Mouse (Mus musculus) bone marrow, adult 2 months (tissue): ENCODE measurements around the gene Rap1gap. TPM values are rescaled to one million over a fixed set of nuclear protein-coding genes. Genes with fewer than 3 reads are reported as not detected.

Experiments
- H3K27ac ChIP-seq: fragments of 200-500 bp; 2 replicates; pipeline ENCODE4 v1.5.1; 2012; ENCODE audit warnings: low read depth, mild to moderate bottlenecking, control low read depth, inconsistent platforms, low read length; ENCODE audit not compliant: control insufficient read depth, poor library complexity, insufficient read depth
- H3K4me1 ChIP-seq: fragments of 200-500 bp; 2 replicates; pipeline ENCODE4 v1.6.1; 2011; ENCODE audit warnings: low read length; ENCODE audit not compliant: control insufficient read depth, insufficient read depth
- H3K4me3 ChIP-seq: fragments of 200-500 bp; replicated peaks from 2 replicates; pipeline ENCODE3; 2011; ENCODE audit warnings: mild to moderate bottlenecking, low read depth, low read length, control low read depth; ENCODE audit not compliant: control insufficient read depth
- CTCF ChIP-seq: fragments of 200-500 bp; IDR thresholded peaks from 2 replicates; pipeline ENCODE4 v1.5.1; 2011; ENCODE audit warnings: low read length, control low read depth; ENCODE audit not compliant: control insufficient read depth, insufficient read depth
- POLR2A ChIP-seq: fragments of 200-500 bp; IDR thresholded peaks from 2 replicates; pipeline ENCODE4 v1.6.1; 2011; ENCODE audit warnings: low read depth, mild to moderate bottlenecking, control low read depth, low read length, borderline replicate concordance; ENCODE audit not compliant: control insufficient read depth
- WGBS: fragments of 180-500 bp; shearing (Covaris S2); methylation state at CpG from one replicate; pipeline ENCODE4 v1.1.7; 2018; 5-methylcytosine and 5-hydroxymethylcytosine counted together
- polyA plus RNA-seq: library from polyadenylated mRNA; stranded (reverse); fragments of >200 nt; gene quantifications from 2 replicates; pipeline ENCODE4 v1.2.4, GENCODE M21; 2011; ENCODE audit warnings: low replicate concordance; ENCODE audit not compliant: missing spikeins, insufficient read depth, insufficient read length

The Rap1gap gene
- polyA plus RNA-seq, 1 experiment: 2.0 TPM

DNA sequence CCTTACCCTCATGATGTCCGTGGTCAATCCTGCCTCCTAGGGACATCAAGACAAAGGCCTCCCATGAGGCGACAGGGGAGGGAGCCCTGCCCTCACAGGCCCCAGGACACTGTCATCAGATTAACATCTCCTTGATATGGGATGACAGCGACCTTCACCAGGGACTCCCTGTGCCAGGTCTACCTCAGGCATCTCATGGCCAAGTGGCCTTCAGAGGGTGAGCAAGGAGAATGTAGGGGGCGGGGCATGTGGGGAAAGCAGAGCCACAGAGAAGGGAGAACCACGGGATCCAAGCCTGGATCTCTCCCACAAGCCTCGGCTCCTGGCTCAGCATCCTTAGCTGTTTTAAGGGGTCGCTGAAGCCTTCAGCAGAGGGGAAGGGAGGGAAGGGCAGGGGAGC is 79.3 kb downstream of the Rap1gap start:
- no peaks in the 10 kb centered on the region for H3K4me1 ChIP-seq
- no peak overlapping the region for H3K4me3 ChIP-seq
- H3K27ac ChIP-seq: no peak overlapping the region
- 71% methylated on average over 7 of the region's 7 CpGs for WGBS
- TF ChIP-seq CTCF (no peak), POLR2A (no peak)

DNA sequence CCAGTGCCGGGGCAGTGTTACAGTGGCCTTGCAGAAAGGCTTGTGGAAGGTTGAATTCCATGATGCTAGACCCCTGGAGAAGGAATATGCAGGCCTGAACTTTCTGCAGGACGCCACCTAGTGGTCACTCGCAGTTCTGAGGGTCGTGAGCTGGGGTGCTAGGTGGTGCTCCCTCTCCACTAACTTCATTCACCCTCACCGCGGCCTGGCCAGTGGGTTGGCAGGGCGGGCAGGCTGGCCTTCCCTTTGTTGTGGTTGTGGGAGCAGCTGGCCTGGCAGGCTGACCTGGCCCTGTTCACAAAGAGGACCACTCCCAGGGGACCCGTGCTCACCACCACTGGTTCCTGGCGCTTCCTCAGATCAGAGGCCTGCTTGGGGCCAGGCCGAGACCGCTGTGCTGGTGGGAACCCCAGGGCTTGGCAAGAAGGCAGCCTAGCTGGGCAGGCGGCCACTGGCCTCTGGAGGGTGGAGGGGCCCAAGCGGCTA is 80.0 kb downstream of the Rap1gap start:
- H3K4me1 ChIP-seq: no peaks in the 10 kb centered on the region
- 61% methylated on average over 13 of the region's 13 CpGs for WGBS
- H3K4me3 ChIP-seq: no peak overlapping the region
- TF ChIP-seq CTCF (peak; percentile 56; the same call in 1 of the 2 replicates), POLR2A (no peak)
- no peak overlapping the region for H3K27ac ChIP-seq

DNA sequence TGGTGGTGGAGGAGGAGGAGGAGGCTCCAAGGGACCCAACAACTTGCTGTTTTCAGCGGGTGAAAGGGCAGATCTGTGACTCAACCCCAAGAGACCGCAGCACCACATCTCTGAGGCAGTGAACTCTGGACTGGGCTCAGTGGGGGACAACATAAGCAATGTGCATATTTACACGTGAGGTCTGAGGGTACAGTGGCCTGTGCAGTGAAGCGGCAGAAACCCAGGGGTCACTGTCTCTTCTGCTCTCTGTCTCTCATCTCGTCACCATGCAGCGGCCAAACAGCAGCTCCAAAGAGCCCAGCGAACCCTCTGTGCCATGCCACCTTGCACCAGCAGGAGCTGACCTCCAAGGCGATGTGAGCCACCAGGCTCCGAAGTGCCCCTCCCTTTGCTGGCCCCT is 82.6 kb downstream of the Rap1gap start:
- H3K4me1 ChIP-seq: no peaks in the 10 kb centered on the region
- WGBS: 82% methylated on average over 9 of the region's 9 CpGs
- no peak overlapping the region for H3K4me3 ChIP-seq
- H3K27ac ChIP-seq: no peak overlapping the region
- TF ChIP-seq POLR2A: no peak
- TF ChIP-seq CTCF: no peak

DNA sequence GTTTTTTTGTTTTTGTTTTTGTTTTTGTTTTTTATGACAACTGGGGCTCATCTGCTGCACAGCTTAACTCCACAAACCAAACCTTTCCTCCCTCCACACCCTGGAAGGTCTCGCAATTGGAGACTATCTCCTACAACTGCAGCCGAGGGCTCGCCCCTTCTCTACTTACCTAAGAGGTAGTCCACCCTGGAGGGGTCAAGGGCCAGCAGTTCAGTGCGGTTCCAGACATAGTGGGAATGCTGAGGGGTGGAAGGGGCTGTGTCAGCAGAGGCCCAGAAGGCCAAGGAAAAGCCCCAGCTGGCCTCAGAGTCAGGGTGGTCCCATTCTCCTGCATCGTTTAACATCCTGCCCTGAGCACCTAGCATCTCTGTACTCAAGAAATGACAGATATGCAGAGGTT is 83.1 kb downstream of the Rap1gap start:
- Histone ChIP-seq H3K4me3 (no peak overlapping the region), H3K27ac (no peak overlapping the region), H3K4me1 (peaks cover 1% of the 10 kb centered on the region; the same call in 1 of the 2 replicates)
- TF ChIP-seq CTCF: no peak
- TF ChIP-seq POLR2A: no peak
- WGBS: 80% methylated on average over 5 of the region's 5 CpGs

DNA sequence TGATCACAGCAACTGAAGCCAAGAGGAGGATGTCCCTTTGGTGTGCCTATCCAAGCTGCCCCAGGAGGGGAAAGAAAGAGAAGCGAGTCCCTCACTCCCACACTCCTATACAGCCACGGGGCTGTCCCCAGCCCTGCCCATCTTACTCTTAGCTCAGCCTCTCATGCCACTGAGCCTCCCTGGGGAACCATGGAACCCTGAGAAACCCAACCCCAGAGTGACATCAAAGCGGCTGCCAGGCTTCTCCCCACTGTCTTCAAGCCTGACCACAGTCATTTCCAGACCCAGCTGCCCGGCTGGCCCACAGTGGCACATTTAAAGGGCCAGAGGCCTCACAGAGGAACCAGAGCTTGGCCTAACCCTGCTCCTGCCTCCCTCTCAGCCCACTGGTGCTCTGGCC is 84.2 kb downstream of the Rap1gap start:
- 29% methylated on average over 4 of the region's 4 CpGs for WGBS
- H3K27ac ChIP-seq: no peak overlapping the region
- TF ChIP-seq POLR2A (no peak), CTCF (no peak)
- H3K4me1 ChIP-seq: peaks cover 1% of the 10 kb centered on the region; the same call in 1 of the 2 replicates
- no peak overlapping the region for H3K4me3 ChIP-seq

DNA sequence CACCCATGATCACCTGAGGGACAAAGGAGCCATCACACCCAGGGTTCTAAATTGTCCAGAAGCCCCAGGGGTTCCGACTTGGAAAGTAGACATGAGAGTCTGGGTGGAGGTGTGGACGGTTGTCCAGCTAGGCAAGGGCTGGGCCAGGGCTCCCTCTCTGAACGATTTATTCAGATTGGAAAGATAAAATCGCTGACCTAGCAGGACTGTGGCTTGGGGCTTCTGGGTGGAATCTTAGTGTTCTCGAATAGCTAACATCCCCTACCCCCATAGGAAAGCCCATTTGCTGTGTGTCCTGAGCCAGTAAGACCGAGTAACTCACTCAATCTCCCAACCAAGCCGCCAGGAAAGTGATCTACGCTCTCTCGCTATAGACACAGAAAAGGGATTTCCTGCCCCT is 85.2 kb downstream of the Rap1gap start:
- H3K4me1 ChIP-seq: peaks cover 1% of the 10 kb centered on the region; the same call in 1 of the 2 replicates

DNA sequence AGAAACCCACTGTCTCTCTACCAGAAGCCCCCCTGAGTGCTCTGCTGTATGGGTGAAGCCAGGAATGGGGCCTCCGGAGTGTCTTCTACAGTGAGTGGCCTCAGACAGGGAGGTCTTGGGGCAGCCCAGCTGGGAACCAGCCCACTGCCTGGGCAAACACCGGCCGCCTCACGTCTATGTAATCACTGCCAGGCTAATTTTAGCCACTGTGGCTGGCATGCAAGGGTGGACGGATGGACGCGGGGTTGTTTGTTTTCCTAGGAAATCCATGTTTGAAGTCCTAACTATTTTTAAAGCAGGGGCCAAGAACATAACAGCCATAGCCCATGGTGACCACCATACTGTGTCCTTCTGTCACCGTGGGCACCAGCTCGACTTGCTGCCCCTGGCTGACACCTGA is 85.6 kb downstream of the Rap1gap start:
- WGBS: 52% methylated on average over 9 of the region's 9 CpGs
- H3K4me1 ChIP-seq: peaks cover 1% of the 10 kb centered on the region; the same call in 1 of the 2 replicates
- TF ChIP-seq CTCF (no peak), POLR2A (no peak)
- no peak overlapping the region for H3K4me3 ChIP-seq
- no peak overlapping the region for H3K27ac ChIP-seq

More for the DNA sequence above, 85.2 kb downstream of the Rap1gap start:
- 38% methylated on average over 9 of the region's 9 CpGs for WGBS
- TF ChIP-seq POLR2A (no peak), CTCF (no peak)
- H3K27ac ChIP-seq: no peak overlapping the region
- H3K4me3 ChIP-seq: no peak overlapping the region

DNA sequence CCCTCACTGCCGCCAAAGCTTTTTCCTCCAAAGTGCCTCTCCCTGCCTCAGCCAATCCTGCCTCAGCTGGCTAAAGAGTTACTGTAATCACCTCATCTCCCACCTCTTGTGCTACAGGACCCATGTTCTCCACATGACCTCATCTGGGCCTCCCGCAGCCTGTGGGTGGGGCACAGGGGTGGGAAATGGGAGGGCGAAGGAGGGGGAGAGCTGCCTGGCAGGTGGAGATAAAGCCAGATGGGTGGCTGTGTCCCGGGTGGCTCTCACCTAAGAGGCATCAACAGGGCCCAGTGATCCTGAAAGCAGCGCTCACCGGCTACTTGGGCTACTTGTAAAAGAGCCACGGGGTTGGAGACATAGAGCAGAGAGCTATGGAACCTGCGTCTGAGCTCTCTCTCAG is 86.8 kb downstream of the Rap1gap start:
- H3K27ac ChIP-seq: peak overlapping the region; percentile 60
- H3K4me1 ChIP-seq: peaks cover 1% of the 10 kb centered on the region; the same call in 1 of the 2 replicates
- TF ChIP-seq CTCF (no peak), POLR2A (no peak)
- H3K4me3 ChIP-seq: no peak overlapping the region
- 38% methylated on average over 8 of the region's 8 CpGs for WGBS

DNA sequence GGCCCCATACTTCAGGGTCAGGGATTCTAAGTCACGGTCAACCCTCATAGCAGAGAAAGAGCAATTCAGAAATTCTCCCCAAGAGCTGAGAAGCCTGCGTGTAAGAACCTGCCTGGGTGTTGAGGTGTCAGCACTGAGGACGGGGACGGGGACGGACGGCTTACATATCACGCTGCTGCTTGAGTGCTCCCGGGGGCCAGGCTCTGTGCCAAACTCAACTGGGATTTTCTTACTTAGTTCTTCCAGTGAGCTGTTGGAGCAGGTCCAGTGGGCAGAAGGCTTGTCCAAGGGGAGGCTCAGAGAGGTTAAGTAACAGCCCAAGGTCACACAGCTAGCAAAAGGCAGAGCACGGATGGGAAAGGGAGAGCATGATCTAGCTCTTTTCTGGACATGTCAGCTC is 87.2 kb downstream of the Rap1gap start:
- no peak overlapping the region for H3K4me3 ChIP-seq
- 74% methylated on average over 9 of the region's 9 CpGs for WGBS
- H3K4me1 ChIP-seq: peaks cover 1% of the 10 kb centered on the region; the same call in 1 of the 2 replicates
- no peak for TF ChIP-seq POLR2A
- H3K27ac ChIP-seq: peak overlapping the region; percentile 60
